Mouse (Mus musculus): ENCODE results near the gene Rsph6a. TPM values are rescaled to one million over a fixed set of nuclear protein-coding genes. Genes with fewer than 3 reads are reported as not detected.

Gene Rsph6a
- total RNA-seq, 2 experiments from 2014 or later: not detected

DNA sequence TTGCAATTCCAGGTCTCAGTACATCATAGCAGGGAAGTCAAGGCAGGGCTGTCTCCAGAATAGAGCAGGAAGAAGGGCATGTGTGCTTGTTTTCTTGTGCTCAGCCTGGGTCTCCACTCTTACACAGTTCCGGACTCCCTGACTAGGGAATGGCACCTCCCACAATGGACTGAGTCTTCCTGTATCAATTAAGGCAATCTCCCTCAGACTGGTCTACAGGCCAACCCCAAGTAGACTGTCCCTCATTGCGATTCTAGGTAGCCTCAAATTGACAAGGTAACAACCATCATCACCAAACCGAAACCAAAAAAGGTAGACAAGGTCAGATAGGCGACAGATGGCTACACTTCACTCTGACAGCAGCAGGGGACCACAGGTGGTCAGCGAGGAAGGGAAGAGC is 20.7 kb downstream of the Rsph6a start:
- no peak for DNase-seq
- TF ChIP-seq CTCF (IDR thresholded peaks at IDR 0.05): no peak
- intact Hi-C loops (cut with DNase I): no loop called here
- H3K27ac ChIP-seq: peak overlapping the region; percentile 87
- H3K4me3 ChIP-seq: peak overlapping the region; percentile 82

DNA sequence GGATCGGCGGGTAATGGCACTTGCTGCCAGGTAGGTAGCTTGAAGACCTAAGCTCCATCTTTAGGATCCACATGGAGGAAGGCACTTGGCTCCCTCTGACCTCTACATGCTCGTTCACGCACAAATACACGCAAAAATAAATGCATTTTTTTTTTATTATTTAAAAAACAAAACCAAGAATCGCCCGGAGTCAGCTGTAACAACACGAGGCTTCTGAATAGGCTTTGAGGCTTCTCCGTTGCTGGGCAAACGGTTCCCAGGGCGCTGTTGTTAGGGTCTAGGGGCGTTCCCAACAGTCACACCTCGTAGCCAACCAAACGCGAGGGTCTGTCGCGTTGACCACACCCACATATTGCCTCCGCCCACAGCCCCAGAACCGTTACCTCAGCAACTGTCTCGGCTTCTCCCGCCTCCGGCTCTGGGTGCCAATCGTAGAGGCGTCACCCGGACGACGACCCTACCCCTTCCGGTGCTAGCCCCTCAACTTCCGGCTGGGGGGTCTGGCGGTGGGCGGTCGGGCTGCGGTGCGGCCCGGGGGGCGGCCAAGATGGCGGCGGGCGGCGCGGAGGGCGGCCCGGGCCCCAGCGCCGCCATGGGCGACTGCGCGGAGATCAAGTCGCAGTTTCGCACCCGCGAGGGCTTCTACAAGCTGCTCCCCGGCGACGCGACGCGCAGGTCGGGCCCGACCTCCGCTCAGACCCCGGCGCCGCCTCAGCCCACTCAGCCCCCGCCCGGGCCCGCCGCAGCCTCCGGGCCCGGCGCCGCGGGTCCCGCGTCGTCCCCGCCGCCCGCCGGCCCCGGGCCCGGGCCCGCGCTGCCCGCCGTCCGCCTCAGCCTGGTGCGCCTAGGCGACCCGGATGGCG is 21.5 kb downstream of the Rsph6a start, which contains the start of gene Dmwd:
Dmwd (plus strand) TSS at position 505 of the 863 bp plus-strand sequence.
- peak within 1 kb of the TSS; percentile 87 for H3K27ac ChIP-seq
- peak within 1 kb of the TSS; percentile 82 for H3K4me3 ChIP-seq
- peak; percentile 96 for DNase-seq
- intact Hi-C loops (cut with DNase I): no loop called here
- no peak for TF ChIP-seq CTCF (IDR thresholded peaks at IDR 0.05)

- TF ChIP-seq CTCF (IDR thresholded peaks at IDR 0.05): no peak
- DNase-seq: peak; percentile 55
- intact Hi-C loops (cut with DNase I): no loop called here
- H3K4me3 ChIP-seq: peak overlapping the region; percentile 82
- peak overlapping the region; percentile 87 for H3K27ac ChIP-seq
These were observed 22.1 kb downstream of the Rsph6a start for GRCm38 (mm10) chr7:19076586-19076991.

DNA sequence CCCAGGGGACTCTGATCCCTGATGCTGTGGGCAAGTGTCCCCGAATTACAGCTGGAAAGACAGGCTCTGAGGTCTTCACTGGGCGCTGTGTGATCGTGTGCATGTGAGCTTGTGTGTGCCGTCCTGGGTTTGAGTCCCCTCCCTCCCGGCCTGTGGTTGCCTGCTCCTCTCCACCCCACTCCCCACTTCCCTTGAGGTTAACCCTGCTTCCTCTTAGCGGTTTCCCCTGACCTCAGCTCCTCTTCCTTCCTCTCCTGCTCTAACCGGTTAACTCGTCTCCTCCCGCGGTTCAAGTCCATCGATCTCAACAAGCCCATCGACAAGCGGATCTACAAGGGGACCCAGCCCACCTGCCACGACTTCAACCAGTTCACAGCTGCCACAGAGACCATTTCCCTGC is 23.3 kb downstream of the Rsph6a start:
- intact Hi-C loops (cut with DNase I): no loop called here
- Histone ChIP-seq H3K4me3 (peak overlapping the region; percentile 82), H3K27ac (no peak overlapping the region)
- no peak for TF ChIP-seq CTCF (IDR thresholded peaks at IDR 0.05)
- peak; percentile 26 for DNase-seq

- no peak overlapping the region for H3K4me3 ChIP-seq
- no peak for TF ChIP-seq CTCF (IDR thresholded peaks at IDR 0.05)
- intact Hi-C loops (cut with DNase I): no loop called here
- no peak overlapping the region for H3K27ac ChIP-seq
- peak; percentile 14 for DNase-seq
These were observed 24.2 kb downstream of the Rsph6a start for GRCm38 (mm10) chr7:19078732-19079131.

GRCm38 (mm10) chr7:19080451-19080950 is 26.0 kb downstream of the Rsph6a start:
- TF ChIP-seq CTCF (IDR thresholded peaks at IDR 0.05): no peak
- no peak overlapping the region for H3K27ac ChIP-seq
- no peak overlapping the region for H3K4me3 ChIP-seq
- intact Hi-C loops (cut with DNase I): no loop called here
- no peak for DNase-seq

- peak; percentile 32 for DNase-seq
- intact Hi-C loops (cut with DNase I): no loop called here
- Histone ChIP-seq H3K27ac (peak overlapping the region; percentile 99), H3K4me3 (peak overlapping the region; percentile 87)
- TF ChIP-seq CTCF (IDR thresholded peaks at IDR 0.05): no peak
These were observed 27.7 kb downstream of the Rsph6a start for GRCm38 (mm10) chr7:19082171-19082570.

- DNase-seq: peak; percentile 95
- intact Hi-C loops (cut with DNase I): no loop called here
- TF ChIP-seq CTCF (IDR thresholded peaks at IDR 0.05): no peak
- Histone ChIP-seq H3K27ac (peak overlapping the region; percentile 99), H3K4me3 (peak overlapping the region; percentile 87)
These were observed 28.6 kb downstream of the Rsph6a start for GRCm38 (mm10) chr7:19083096-19083495.

- peak; percentile 81 for DNase-seq
- Histone ChIP-seq H3K4me3 (peak within 1 kb of the TSS; percentile 87), H3K27ac (peak within 1 kb of the TSS; percentile 99)
- intact Hi-C loops (cut with DNase I): no loop called here
- TF ChIP-seq CTCF (IDR thresholded peaks at IDR 0.05): no peak
These were observed 29.2 kb downstream of the Rsph6a start, which contains the start of gene Dmpk for GRCm38 (mm10) chr7:19083701-19084100. Dmpk (plus strand) TSS chr7:19083849.

- Histone ChIP-seq H3K27ac (peak overlapping the region; percentile 99), H3K4me3 (peak overlapping the region; percentile 87)
- DNase-seq: peak; percentile 92
- TF ChIP-seq CTCF (IDR thresholded peaks at IDR 0.05): no peak
- intact Hi-C loops (cut with DNase I): no loop called here
These were observed 29.8 kb downstream of the Rsph6a start for GRCm38 (mm10) chr7:19084277-19084771.

DNA sequence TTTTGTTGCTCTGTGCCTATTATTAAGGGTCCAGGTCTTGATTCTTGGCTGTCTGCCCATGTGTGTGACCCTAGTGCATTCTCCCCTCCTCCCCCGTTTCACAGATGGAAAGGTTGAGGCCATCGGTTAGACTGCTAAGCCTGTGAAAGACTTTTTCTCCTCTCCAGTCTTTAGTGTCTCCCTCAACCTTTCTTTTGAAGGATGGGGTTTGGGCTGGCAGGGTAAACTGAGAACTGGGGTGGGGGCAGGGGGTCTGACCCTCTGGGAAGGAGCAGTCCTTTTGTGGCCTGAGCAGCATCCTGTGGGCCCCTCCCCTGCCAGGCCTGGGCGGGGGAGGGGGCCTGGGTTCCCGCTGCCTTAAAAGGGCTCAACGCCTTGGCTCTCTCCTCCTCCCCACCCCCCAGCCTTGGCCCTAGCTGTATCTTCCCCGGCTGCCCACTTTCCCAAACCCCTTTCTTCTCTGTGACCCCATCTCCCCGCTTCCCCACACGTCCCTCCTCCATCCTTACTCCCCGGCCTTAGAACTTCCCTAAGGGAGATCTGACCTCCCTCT is 30.5 kb downstream of the Rsph6a start:
- peak overlapping the region; percentile 99 for H3K27ac ChIP-seq

GRCm38 (mm10) chr7:19085495-19085894 is 31.0 kb downstream of the Rsph6a start:
- Histone ChIP-seq H3K27ac (peak overlapping the region; percentile 99), H3K4me3 (peak overlapping the region; percentile 87)
- TF ChIP-seq CTCF (IDR thresholded peaks at IDR 0.05): no peak
- DNase-seq: no peak
- intact Hi-C loops (cut with DNase I): no loop called here

More for the DNA sequence above, 30.5 kb downstream of the Rsph6a start:
- DNase-seq: peak; percentile 55
- intact Hi-C loops (cut with DNase I): no loop called here
- H3K4me3 ChIP-seq: peak overlapping the region; percentile 87
- no peak for TF ChIP-seq CTCF (IDR thresholded peaks at IDR 0.05)

- no peak for TF ChIP-seq CTCF (IDR thresholded peaks at IDR 0.05)
- H3K4me3 ChIP-seq: peak overlapping the region; percentile 87
- intact Hi-C loops (cut with DNase I): no loop called here
- peak; percentile 77 for DNase-seq
- peak overlapping the region; percentile 99 for H3K27ac ChIP-seq
These were observed 31.6 kb downstream of the Rsph6a start for GRCm38 (mm10) chr7:19086042-19086441.

All from gastrocnemius, adult 2 months (tissue).